Mouse (Mus musculus) hindbrain, embryonic 16.5 days (tissue): ENCODE data around the gene Atf7. TPM values are rescaled to one million over a fixed set of nuclear protein-coding genes. Genes with fewer than 3 reads are reported as not detected.
A peak's percentile ranks its signal among the peaks of the same experiment; 100 is the strongest.

Source experiments
- microRNA counts: library from miRNA; unstranded; fragments of <30 nt; microRNA quantifications from one replicate; lab custom pipeline; 2016
- microRNA-seq: library from miRNA; unstranded; fragments of <30 nt; microRNA quantifications from one replicate; pipeline ENCODE4, GENCODE M21; 2017
- polyA plus RNA-seq: library from polyadenylated mRNA; unstranded; fragments of >200 nt; fragmentation: Nextera tagmentation; extraction: Ambion mirVana; gene quantifications from 2 replicates; pipeline ENCODE4 v1.2.1, GENCODE M21; 2015

Atf7 gene
- polyA plus RNA-seq, 1 experiment from 2014 or later, result 16.5 TPM

MicroRNAs encoded within 50 kb of the gene (microRNA counts, 519-probe panel; counts per million panel counts)
- microRNA mmu-miR-688 (lab: Ali Mortazavi, UCI), result 2,198 counts per million, percentile 44 among the panel's probes with 10 or more counts

Small RNA genes lying within 50 kb of the gene (microRNA-seq; reads per million reads assigned to microRNA genes)
- 0.62 reads per million for gene Mir688

Other genes with a start within 250 kb of the Atf7 start
- gene Sp1, start 219.3 kb downstream of the Atf7 start, polyA plus RNA-seq, result 3.4 and 3.5 TPM in 2 replicates
- 0.10 and 0.30 TPM in 2 replicates for gene Amhr2, start 180.1 kb downstream of the Atf7 start, polyA plus RNA-seq
- 83.3 and 98.7 TPM in 2 replicates for gene Prr13, start 166.4 kb downstream of the Atf7 start, polyA plus RNA-seq
- 120 TPM in 2 replicates for gene Pcbp2, start 154.9 kb downstream of the Atf7 start, polyA plus RNA-seq
- 8.1 and 21.8 TPM in 2 replicates for gene Gm10337, start 121.7 kb downstream of the Atf7 start, polyA plus RNA-seq
- gene Map3k12, start 108.4 kb downstream of the Atf7 start, polyA plus RNA-seq, result 55.7 and 62.4 TPM in 2 replicates
- gene Tarbp2, start 107.3 kb downstream of the Atf7 start, polyA plus RNA-seq, result 104 and 109 TPM in 2 replicates
- gene Npff, start 100.5 kb downstream of the Atf7 start, polyA plus RNA-seq, result 4.1 and 5.0 TPM in 2 replicates
- gene Gm28047, start 397 bp downstream of the Atf7 start, polyA plus RNA-seq, result not detected in 2 replicates
- gene Atp5g2, start 46.9 kb upstream of the Atf7 start, polyA plus RNA-seq, result 41.0 and 50.2 TPM in 2 replicates
- gene Calcoco1, start 96.7 kb upstream of the Atf7 start, polyA plus RNA-seq, result 34.6 and 40.9 TPM in 2 replicates